Mouse (Mus musculus) limb, embryonic 14.5 days (tissue): ENCODE results near the gene Rgs7. TPM values are rescaled to one million over a fixed set of nuclear protein-coding genes. Genes with fewer than 3 reads are reported as not detected.

Experiments used
- ATAC-seq: fragments of 200-750 bp; cut with Nextera tagmentation; 2 replicates; pipeline ENCODE4 v1.8.0; 2017; ENCODE audit warnings: low read depth, moderate number of reproducible peaks, moderate TSS enrichment; ENCODE audit not compliant: low FRiP score
- DNase-seq: peaks from one replicate; pipeline ENCODE4 v3.0.0-alpha.2; 2015; ENCODE audit warnings: low spot score
- H3K27ac ChIP-seq: fragments of 300-500 bp; sonication (generic); replicated peaks from 2 replicates; pipeline ENCODE4 v1.5.1; 2014; ENCODE audit warnings: low read depth, mild to moderate bottlenecking, low read length, moderate library complexity, mixed read lengths
- H3K27me3 ChIP-seq: fragments of 300-500 bp; sonication (generic); 2 replicates; pipeline ENCODE4 v1.6.1; 2014; ENCODE audit warnings: low read length, mixed read lengths; ENCODE audit not compliant: control insufficient read depth, insufficient read depth
- H3K36me3 ChIP-seq: fragments of 300-500 bp; sonication (generic); 2 replicates; pipeline ENCODE4 v1.6.1; 2014; ENCODE audit warnings: mild to moderate bottlenecking, low read length, moderate library complexity, mixed read lengths; ENCODE audit not compliant: control insufficient read depth, insufficient read depth
- H3K4me1 ChIP-seq: fragments of 300-500 bp; sonication (generic); 2 replicates; pipeline ENCODE4 v1.6.1; 2014; ENCODE audit warnings: antibody characterized with exemption, low read length, mixed read lengths; ENCODE audit not compliant: control insufficient read depth, insufficient read depth
- H3K4me2 ChIP-seq: fragments of 300-500 bp; sonication (generic); replicated peaks from 2 replicates; pipeline ENCODE4 v1.6.1; 2014; ENCODE audit warnings: low read depth, mild to moderate bottlenecking, low read length, moderate library complexity; ENCODE audit not compliant: severe bottlenecking
- H3K4me3 ChIP-seq: fragments of 300-500 bp; sonication (generic); replicated peaks from 2 replicates; pipeline ENCODE4 v1.5.1; 2014; ENCODE audit warnings: low read length
- H3K9ac ChIP-seq: fragments of 300-500 bp; sonication (generic); 2 replicates; pipeline ENCODE4 v1.6.1; 2014; ENCODE audit warnings: mild to moderate bottlenecking, low read depth, low read length, moderate library complexity; ENCODE audit not compliant: severe bottlenecking
- H3K9me3 ChIP-seq: fragments of 300-500 bp; sonication (generic); 2 replicates; pipeline ENCODE4 v1.6.1; 2016; ENCODE audit warnings: low read length; ENCODE audit not compliant: control insufficient read depth
- POLR2A ChIP-seq: fragments of 200-500 bp; IDR thresholded peaks from 2 replicates; pipeline ENCODE4 v1.8.0; 2012; ENCODE audit warnings: inconsistent platforms, mild to moderate bottlenecking, moderate library complexity, borderline replicate concordance; ENCODE audit not compliant: insufficient read depth, insufficient read length; ENCODE audit errors: extremely low read depth
- WGBS: fragments of 180-500 bp; shearing (Covaris S2); extraction: QIAGEN DNeasy Blood & Tissue Kit; methylation state at CpG from one replicate; pipeline ENCODE4 v1.1.7; 2014; 5-methylcytosine and 5-hydroxymethylcytosine counted together
- polyA plus RNA-seq, 2 experiments: library from polyadenylated mRNA; depleted of rRNA in 1 of 2; stranded (reverse) in 1 of 2; unstranded in 1 of 2; fragments of >200 nt; fragmentation: Nextera tagmentation in 1 of 2; extraction: Ambion mirVana in 1 of 2; gene quantifications; 2 replicates each; pipeline versions ENCODE4 v1.2.1 to v1.2.3; 2012 to 2014

The Rgs7 gene
- polyA plus RNA-seq (2012; rRNA removed) (0.42 and 0.47 TPM in 2 replicates), polyA plus RNA-seq (2014; fragmentation: Nextera tagmentation; extraction: Ambion mirVana) (0.22 and 0.65 TPM in 2 replicates)

- peaks cover 23% of the 10 kb centered on the region for H3K27me3 ChIP-seq
- peak within 1 kb of the TSS; percentile 48 for H3K9ac ChIP-seq
- H3K4me1 ChIP-seq, result 0 out of 2 replicates have a peak, but pooled peaks cover 4% of the 10 kb centered on the region
- no peak within 1 kb of the TSS for H3K27ac ChIP-seq
- no peak for TF ChIP-seq POLR2A
- H3K4me2 ChIP-seq, result peak within 1 kb of the TSS; percentile 99
- no peaks in the 10 kb centered on the region for H3K9me3 ChIP-seq
- DNase-seq (peak; percentile 52), ATAC-seq (peak; percentile 82)
- H3K4me3 ChIP-seq, result peak within 1 kb of the TSS; percentile 57
- H3K36me3 ChIP-seq, result no peaks in the 10 kb centered on the region
- WGBS, result under 1% methylated on average over 36 of the region's 82 CpGs
Measured at GRCm38 (mm10) chr1:175491861-175492682, at the start of gene Rgs7. Gene Rgs7, minus strand, starts transcription at chr1:175492500.

GRCm38 (mm10) chr1:175540700-175541099, 48.4 kb upstream of the Rgs7 start:
- no peak for DNase-seq
- no peaks in the 10 kb centered on the region for H3K36me3 ChIP-seq
- 85% methylated on average over 5 of the region's 5 CpGs for WGBS
- no peak overlapping the region for H3K4me3 ChIP-seq
- no peak overlapping the region for H3K4me2 ChIP-seq
- no peak overlapping the region for H3K9ac ChIP-seq
- no peaks in the 10 kb centered on the region for H3K4me1 ChIP-seq
- no peak for ATAC-seq
- no peaks in the 10 kb centered on the region for H3K27me3 ChIP-seq
- no peak for TF ChIP-seq POLR2A
- H3K27ac ChIP-seq, result no peak overlapping the region
- H3K9me3 ChIP-seq, result no peaks in the 10 kb centered on the region

GRCm38 (mm10) chr1:175537321-175537720, 45.0 kb upstream of the Rgs7 start:
- ATAC-seq (no peak), DNase-seq (no peak)

GRCm38 (mm10) chr1:175529858-175530257, 37.6 kb upstream of the Rgs7 start:
- Histone ChIP-seq H3K4me1 (no peaks in the 10 kb centered on the region), H3K27me3 (no peaks in the 10 kb centered on the region), H3K9ac (no peak overlapping the region), H3K27ac (no peak overlapping the region), H3K4me2 (no peak overlapping the region), H3K4me3 (no peak overlapping the region), H3K9me3 (no peaks in the 10 kb centered on the region), H3K36me3 (no peaks in the 10 kb centered on the region)
- 74% methylated on average over 1 of the region's 1 CpGs for WGBS
- no peak for DNase-seq
- no peak for ATAC-seq
- no peak for TF ChIP-seq POLR2A

More at GRCm38 (mm10) chr1:175537321-175537720, 45.0 kb upstream of the Rgs7 start:
- WGBS, result 75% methylated on average over 1 of the region's 1 CpGs
- no peak for TF ChIP-seq POLR2A
- Histone ChIP-seq H3K4me2 (no peak overlapping the region), H3K4me3 (no peak overlapping the region), H3K9me3 (no peaks in the 10 kb centered on the region), H3K4me1 (no peaks in the 10 kb centered on the region), H3K27me3 (no peaks in the 10 kb centered on the region), H3K36me3 (no peaks in the 10 kb centered on the region), H3K9ac (no peak overlapping the region), H3K27ac (no peak overlapping the region)

- TF ChIP-seq POLR2A, result no peak
- Histone ChIP-seq H3K4me1 (no peaks in the 10 kb centered on the region), H3K27me3 (no peaks in the 10 kb centered on the region), H3K9ac (no peak overlapping the region), H3K36me3 (no peaks in the 10 kb centered on the region), H3K9me3 (no peaks in the 10 kb centered on the region), H3K4me3 (no peak overlapping the region), H3K27ac (no peak overlapping the region), H3K4me2 (no peak overlapping the region)
- 78% methylated on average over 3 of the region's 3 CpGs for WGBS
- no peak for ATAC-seq
- DNase-seq, result no peak
Measured at GRCm38 (mm10) chr1:175524626-175525294, 32.5 kb upstream of the Rgs7 start.
